Mouse (Mus musculus) heart, postnatal 10 days (tissue): Measurements from ENCODE around the gene Pja2. TPM values are rescaled to one million over a fixed set of nuclear protein-coding genes. Genes with fewer than 3 reads are reported as not detected.
"Not testable (repeated sequence)": the region's sequence is repeated elsewhere in the genome, so short reads cannot be mapped to it uniquely, and the experiment has no call there.

Experiments used
- DNase-seq, 2 experiments: peaks; one replicate each; pipeline ENCODE4 v3.0.0; 2021
- intact Hi-C: fragments of 180-260 bp; cut with DNase I; formaldehyde crosslinking; loops from one replicate; pipeline ENCODE4 v1.15.1; 2025
- total RNA-seq, 2 experiments: library from RNA; stranded (reverse); gene quantifications; 2 replicates each; pipeline ENCODE4 v1.2.3; 2021

Gene Pja2
- total RNA-seq = 100 to 1,000 TPM; 140 to 148 TPM

DNA sequence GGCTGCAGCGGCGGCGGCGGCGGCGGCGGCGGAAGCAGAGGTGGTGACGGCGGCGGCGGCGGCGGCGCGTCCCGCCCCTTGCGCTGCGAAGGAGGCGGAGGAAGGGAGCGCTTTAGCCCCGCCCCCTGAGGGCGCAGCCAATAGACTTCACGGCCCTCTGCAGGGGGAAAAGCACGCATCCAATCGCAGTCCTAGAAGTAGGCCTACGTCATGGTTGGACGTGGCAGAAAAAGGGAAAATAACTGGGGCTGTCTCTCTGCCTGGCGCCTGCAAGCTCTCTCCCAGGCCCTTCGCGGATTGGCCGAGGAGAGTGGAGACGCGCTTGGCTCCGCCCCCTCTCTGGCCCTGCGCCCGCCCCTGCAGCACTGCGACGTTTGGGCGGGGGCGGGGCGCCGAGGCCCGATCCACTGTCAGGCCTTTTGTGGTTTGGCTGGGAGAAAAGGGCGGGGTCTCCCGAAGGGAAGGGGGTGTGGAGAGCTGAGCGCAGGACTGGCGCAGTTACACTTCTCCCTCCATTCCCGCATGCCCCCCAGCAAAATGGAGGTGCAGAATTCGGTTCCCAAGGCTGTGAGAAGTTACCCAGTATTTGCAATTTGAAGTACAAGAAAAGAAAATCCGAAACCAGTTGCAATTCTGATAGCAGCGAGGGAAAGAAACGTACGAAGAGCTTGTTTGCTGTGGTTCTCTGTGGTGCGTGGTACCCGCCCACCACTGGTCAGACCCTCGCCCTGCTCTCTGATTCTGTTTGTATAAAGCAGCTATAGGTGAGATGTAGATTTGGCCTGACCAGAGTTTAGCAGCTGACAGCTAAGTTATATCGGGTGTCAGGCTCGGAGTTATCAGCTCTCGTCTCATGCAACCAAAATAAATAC is at the start of gene Pja2:
Gene Pja2 (minus strand): TSS at position 19 of the 872 bp plus-strand sequence.
- intact Hi-C loops = loop anchor here (2.0 to 10.0 kb wide), 2 partner anchors 43 to 467 kb away; partner anchors contain the start of genes A930002H24Rik and Fer
- peak; percentile 99 to 100 for DNase-seq

DNA sequence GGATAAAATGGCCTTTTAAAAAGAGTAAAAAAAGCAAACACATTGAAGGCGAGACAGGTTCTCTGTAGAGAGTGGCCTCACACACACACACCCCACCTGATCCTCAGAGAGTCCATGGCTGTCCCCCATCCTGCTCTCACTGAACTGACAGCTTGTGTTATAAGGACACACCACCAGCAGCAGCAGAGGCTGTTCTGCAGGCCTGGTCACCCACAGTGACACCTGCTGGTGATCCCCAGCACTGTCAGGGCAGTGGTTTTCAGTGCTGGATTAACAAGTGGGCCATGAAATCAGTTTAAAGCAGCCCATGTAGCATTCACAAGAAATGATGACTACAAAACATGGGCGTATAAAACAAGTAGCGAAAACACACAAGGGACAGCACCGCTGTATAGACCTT is 43.6 kb upstream of the Pja2 start:
- DNase-seq = peak; percentile 84 to 88
- intact Hi-C loops = loop anchor here (1.0 to 10.0 kb wide), 7 partner anchors 43 to 801 kb away; no protein-coding TSS in a partner anchor

DNA sequence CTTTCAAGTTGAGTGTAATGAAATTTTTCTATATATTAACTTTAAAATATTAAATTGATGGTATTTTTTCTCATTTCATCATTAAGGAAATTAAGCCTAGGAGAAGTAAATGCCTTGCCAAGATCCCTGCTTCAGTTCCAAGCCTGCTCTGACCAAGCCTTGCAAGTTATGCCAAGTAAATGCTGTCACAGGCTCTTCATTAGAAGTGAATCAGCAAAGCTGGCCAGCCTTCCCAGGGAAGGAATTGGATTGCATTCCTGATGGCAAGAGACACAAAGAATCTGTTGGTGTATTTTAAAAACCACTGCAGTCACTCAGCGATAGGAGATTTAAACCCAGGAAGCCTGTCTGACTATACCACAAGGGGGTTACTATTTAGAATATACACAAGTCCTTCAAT is 32.0 kb upstream of the Pja2 start:
- DNase-seq = peak; percentile 80
- intact Hi-C loops = no loop called here

DNA sequence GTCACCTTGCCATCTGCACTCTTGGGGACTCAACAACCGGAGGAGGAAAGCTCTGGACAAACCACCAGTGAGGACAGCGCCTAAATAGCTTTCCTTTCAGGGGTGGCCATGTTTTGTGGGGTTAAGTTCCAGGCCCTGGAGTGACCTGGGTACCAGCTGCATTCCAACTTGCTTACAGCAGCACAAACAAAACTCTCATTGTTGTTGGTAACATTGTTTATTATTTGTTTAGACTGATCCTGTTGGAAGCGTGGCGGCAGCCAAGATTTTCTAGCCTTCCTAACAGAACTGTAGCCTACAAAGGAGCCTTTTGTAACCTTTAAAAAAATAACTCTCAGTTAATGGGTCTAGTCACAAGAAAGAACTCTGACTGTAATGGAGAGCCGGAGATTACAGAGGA is 30.9 kb upstream of the Pja2 start:
- intact Hi-C loops = no loop called here
- DNase-seq = no peak

DNA sequence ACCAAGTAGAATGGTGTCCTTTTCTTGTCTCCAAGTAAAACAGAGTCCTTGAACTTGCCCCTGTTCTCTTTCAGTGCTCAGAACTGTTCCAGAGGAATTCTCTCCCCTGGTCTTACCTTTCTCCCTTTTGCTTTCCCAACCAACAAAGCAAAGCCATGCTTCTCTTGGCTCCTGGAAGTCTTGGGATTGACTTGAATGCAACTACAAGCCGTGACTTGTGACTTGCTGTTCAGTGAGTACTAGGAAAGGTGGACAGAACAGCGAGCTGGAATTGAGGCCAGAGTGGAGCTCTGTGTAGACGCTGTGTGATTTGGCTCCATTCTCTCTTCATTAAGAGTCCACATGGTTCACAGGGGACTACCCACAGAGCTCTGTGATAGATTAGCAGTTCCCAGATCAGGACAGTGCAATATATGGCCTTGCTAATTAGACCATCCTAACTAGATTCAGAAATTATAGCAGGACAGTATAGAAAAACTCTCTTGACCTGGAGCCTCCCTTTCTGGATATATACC is 30.3 kb upstream of the Pja2 start:
- intact Hi-C loops = no loop called here
- DNase-seq = no peak

DNA sequence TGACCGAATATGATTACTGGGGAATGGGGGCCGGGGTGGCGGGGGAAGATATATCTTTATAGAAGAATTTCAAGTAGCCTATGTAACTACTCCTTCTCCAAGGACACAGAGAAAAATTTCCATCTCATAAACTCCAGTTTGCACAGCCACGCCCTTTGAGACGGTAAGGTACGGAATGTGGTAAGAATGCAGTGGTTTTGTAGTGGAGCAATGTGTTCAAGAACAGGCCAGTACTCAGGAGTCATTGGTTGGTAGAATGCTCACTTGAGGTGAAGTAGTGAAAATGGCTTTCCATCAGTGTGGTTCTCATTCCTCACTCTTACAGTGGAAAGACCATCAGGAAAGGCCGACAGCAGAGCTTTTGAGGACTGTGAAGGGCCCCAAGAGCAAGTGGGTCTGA is 22.2 kb upstream of the Pja2 start:
- intact Hi-C loops = no loop called here
- no peak for DNase-seq

DNA sequence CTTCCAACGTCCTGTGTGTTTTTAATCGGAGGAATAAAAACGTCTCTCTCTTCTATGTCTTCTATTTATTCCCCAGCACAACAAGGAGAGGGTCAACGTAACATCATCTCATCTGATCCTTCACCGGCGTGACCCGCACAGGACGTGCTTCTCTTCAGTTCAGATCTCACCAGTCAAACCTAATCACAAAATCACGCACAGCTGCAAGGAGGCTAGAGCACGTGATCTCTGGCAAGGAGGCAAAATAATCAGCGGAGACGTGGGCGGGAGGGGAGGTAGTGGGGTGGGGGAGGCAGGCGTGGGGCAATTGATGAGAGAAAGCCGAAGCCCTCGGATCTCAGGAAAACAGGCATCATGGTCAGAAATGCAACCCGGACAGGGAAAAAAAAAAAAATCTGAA is 14.4 kb upstream of the Pja2 start:
- intact Hi-C loops = no loop called here
- peak; percentile 23 to 25 for DNase-seq

DNA sequence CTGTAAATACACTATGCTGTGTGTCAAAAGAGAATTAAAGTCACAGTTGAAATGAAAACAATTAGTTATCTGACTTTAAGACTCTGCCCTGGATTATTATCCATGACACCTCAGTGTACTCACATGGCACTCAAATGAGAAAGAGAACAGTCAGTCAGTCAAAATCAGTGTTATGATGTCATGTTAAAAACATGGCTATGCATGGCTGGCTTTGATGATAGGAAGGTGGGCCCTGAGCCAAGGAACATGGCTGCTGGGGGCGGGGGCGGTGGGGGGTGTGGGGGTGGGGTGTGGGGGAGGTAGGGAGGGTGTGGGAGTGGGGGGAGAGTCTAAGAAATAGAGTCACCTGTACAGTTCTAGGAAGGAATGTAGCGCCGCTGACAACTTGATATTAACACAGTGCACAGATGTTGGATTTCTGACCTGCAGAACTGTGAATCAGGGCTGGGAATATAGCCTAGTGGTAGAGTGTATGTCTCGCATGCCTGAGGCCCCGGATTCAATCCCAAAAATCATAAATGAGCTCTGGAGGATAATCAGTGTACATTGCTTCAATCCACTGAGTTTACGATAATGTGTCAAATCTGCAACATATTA is 13.0 kb upstream of the Pja2 start:
- intact Hi-C loops = no loop called here
- peak; percentile 35 to 53 for DNase-seq

DNA sequence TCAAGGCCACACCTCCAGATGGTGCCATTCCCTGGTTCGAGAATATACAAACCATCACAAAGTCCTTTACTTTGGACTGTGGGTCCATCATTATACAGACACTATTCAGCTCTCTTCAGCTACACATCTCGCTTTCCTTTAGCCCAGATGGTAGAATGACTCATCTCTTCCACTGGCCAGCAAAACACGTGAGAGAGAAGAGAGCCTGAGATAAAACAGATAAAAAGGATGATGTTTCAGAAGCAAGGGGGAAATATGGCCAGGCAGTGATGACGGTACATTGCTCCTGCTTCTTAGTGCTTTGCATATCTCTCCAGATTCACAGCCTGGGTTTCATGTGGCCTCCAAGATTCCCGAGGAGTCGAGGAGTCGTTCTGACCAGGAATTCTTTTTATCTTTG is 10.0 kb upstream of the Pja2 start:
- DNase-seq = no peak
- intact Hi-C loops = no loop called here

DNA sequence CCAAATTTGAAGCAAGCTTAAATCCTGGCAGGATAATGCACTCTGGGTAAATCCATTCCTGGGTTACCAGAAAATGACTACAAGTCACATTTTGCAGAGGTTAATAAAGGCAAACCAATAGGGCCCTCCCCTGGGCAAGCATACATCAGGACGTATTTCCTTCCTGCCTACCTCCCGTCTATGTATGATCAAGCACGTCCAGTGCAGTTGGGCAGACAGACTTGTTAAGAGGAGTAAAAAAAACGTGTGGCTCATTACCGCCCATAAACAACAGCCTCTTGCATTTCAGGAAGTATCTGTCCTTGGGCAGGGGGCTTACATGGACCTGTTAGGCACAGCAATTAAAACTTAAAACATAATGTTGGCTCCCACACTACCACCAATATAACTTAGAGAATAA is 8.0 kb upstream of the Pja2 start:
- intact Hi-C loops = loop anchor here (10.0 kb wide), 1 partner anchor 475 kb away; the partner anchor contains the start of genes A930002H24Rik and Fer
- no peak for DNase-seq

DNA sequence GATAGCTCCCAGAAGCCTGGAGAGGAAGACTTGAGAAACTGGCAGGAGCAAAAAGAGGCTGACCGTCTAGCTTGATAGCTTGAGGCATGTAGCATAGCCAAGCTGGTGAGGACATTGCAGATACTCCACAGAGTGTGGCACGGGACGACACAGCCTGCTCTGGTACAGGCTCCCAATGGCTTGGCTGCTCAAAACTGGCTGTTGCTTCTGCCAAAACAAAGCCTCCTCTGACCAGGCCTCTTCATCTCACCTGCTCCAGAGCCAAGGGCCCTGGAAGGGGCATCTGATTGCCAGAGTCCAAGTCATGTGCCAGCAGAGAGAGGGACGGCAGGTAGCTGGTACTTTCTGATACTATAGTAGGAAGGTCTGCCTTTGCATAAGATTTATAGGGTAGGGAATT is 5.5 kb upstream of the Pja2 start:
- DNase-seq = peak; percentile 31 to 34
- intact Hi-C loops = loop anchor here (10.0 kb wide), 1 partner anchor 472 kb away; the partner anchor contains the start of genes A930002H24Rik and Fer

DNA sequence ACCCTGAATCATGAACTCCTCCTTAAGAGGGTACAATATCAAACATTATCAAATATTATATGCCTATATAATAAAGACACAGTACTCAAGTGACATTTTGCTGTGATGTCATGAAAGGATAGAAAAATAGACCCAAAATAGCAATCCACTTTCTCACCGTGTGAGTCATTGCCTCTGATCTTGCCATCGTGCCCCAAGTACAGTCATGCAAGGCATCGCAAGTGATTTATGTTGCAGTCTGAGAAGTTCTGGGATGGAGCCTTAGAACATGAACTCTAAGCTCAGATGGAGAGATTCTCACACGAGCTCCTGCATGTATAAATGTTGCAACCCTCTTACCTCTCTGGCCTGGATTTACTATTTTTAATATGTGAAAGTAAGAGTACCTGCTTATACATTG is 2.2 kb upstream of the Pja2 start:
- intact Hi-C loops = loop anchor here (2.0 to 10.0 kb wide), 2 partner anchors 41 to 469 kb away; partner anchors contain the start of genes A930002H24Rik and Fer
- DNase-seq = no peak

DNA sequence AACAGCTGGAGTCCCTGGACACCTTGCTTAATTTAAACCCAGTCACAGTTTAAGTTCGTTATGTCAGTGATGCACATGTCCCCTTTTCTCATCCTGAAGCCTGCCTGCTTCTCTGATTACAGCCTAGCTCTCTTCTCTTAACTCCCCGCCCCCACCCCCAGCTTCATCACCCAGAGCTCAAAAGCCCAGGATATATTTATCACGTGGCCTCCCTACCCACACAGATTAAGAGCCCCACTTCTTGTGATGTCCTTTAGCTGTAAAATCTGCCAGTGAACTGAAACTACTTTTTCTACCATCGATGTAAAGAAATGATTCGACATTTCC is 1.0 kb upstream of the Pja2 start:
- intact Hi-C loops = loop anchor here (2.0 to 10.0 kb wide), 2 partner anchors 42 to 468 kb away; partner anchors contain the start of genes A930002H24Rik and Fer
- DNase-seq = no peak

DNA sequence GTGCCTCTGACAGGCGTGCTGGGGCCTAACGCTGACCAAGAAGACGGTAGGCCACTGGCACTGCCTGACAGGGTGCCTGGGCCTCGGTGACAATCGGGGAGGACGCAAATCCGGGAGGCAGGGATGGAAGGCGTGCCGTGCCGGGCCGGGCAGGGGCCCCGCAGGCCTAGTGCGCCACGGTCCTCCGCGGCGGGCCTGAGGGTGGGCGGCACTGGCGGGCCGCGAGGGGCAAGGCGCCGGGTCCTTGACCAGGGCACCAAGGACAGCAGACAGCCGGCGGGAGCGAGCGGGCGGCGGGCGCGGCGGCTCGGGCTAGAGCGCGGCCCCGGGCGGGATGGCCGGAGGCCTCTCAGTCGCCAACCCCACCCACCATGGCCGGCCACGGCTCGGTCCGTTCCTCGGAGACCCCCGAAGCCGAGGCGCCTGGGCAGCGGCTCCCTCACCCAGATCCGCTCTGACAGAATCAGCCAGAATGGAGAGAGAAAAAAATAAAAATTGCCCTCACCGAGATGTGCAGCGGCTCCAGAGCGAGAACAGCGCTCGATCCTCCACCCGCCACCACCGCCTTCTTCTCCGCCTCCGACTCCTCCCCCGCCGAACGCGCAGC is 322 bp downstream of the Pja2 start:
- no peak for DNase-seq
- intact Hi-C loops = loop anchor here (10.0 kb wide), 1 partner anchor 467 kb away; the partner anchor contains the start of genes A930002H24Rik and Fer

DNA sequence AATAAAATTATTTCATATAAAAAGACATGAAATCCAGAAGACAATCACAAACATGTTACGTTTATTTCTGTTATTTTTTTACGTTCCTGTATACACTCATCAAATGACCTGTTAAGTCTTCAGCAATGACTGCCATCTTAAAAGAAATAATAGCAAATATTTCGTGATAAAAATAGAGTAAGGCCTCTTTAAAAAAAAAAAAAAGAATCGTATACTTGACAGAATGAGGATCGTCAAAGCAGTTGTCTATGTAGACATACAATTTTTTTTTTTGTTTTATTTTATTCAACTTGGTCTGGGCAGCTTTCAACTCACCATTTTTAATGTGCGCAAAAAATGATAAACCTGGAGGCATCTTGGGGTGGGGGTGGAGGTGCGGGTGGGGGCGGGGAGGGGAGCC is 831 bp downstream of the Pja2 start:
- intact Hi-C loops = loop anchor here (10.0 kb wide), 1 partner anchor 466 kb away; the partner anchor contains the start of genes A930002H24Rik and Fer
- no peak for DNase-seq

DNA sequence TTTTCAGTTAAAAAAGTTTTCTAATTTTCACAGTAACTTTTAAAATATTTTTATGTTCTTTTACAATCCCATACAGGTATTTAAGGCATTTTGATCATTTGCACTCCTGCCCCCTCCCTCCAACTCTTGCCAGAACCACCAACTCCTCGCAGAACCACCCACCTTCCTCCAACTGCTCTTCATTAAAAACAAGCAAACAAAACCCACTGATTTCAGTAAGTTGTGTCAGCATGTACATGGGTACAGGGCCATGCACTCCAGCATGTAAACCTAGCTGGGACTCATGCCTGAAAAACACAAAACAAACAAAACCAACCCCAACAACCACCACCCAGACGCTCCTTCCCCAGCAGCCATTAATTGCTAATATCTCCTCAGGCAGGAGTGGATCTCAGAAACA is 7.2 kb downstream of the Pja2 start:
- intact Hi-C loops = no loop called here
- DNase-seq = no peak

DNA sequence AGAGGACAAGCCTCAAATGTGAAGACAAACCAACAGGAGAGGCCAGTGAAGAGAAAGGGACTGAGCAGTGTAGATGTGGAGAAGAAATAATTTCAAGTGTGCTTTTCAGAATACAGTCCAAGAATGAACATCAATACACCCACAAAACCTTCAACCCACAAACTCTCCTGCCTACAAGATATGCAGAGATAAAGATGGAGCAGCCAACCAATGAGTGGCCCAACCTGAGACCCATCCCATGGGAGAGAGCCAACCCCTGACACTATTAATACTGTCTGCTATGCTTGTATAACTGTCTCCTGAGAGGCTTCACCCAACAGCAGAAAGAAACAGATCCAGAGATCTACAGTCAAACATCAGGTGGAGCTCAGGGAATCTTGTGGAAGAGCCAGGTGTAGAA is 16.3 kb downstream of the Pja2 start:
- DNase-seq = no peak
- intact Hi-C loops = no loop called here

DNA sequence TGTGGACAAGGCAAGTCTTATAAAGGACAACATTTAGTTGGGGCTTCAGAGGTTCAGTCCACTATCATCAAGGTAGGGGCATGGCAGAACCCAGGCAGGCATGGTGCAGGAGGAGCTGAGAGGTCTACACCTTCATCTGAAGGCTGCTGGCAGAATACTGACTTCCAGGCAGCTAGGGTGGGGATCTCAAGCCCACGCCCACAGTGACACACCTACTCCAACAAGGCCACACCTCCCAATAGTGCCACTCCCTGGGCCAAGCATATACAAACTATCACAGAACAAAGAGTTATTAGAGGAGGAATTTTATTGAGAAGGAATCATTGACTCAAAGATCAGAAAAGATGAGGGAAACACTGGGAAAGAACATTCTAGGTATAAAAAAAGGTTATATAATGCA is 17.2 kb downstream of the Pja2 start:
- DNase-seq, intact Hi-C loops: not testable (repeated sequence)

DNA sequence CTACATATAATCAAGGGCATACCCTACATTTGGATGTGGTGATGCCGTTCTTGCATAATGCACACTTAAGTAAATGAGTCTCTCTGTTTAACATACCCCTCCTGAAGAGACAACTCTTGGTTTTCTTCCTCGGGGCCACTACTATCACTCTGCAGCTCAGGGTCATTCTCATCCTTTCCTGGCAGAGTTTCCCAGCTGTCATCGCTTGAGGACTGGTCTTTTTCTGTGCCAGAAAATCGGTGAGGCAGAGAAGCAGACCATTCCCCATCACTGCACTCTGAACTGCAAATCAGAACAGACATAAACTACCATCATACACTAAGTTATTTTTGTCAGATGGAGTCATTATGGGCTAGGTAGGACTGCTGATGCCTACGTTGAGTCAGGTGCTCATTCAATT is 34.1 kb downstream of the Pja2 start:
- intact Hi-C loops = no loop called here

DNA sequence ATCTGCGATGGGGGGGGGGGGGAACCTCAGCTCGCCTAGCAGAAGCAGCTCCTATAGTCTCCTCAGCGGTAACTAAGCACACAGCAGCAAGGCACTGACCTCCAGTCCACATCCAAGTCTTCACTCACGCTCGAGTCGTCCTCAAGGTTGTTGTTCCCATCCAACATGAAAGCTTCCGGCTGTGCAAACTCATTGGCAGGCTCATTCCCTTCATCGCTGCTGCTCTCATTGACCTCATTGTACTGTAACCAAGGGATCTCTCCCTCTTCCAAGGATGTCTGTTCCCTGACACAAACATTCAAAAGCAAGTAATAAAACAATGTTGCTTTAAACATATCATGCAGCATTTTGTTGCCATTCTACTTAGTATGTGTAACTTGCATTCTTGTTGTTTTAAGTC is 39.0 kb downstream of the Pja2 start:
- intact Hi-C loops = no loop called here
- DNase-seq = no peak

More for the DNA sequence above, 34.1 kb downstream of the Pja2 start:
- DNase-seq = no peak

DNA sequence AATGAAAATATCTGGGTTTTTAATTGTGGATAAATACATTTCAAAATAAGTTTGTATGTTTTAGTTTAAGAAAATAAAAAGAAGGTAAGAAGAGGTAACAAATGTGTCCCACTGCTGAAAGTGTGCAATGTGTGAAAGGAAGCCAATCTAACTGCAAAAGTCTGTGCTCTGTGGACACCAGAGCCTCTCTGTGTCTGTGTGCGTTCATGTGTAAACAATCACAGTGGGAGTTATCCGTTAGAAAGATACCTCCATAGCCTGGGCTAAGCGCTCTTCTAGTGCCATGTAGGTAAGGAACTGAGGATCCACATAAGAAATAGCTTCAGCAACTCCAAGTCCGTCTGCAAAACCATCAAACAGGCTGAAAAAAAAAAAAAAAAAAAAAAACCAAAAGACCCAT is 42.0 kb downstream of the Pja2 start:
- intact Hi-C loops = loop anchor here (10.0 kb wide), 1 partner anchor 85 kb away; no protein-coding TSS in a partner anchor
- DNase-seq = no peak
